Mouse (Mus musculus) kidney, embryonic 15.5 days (tissue): Measurements from ENCODE around the gene Myom1. TPM values are rescaled to one million over a fixed set of nuclear protein-coding genes. Genes with fewer than 3 reads are reported as not detected.
A peak's percentile ranks its signal among the peaks of the same experiment; 100 is the strongest.

ENCODE experiments used
- ATAC-seq: fragments of 200-750 bp; cut with Nextera tagmentation; replicated peaks from 2 replicates; pipeline ENCODE4 v1.8.0; 2017; ENCODE audit warnings: moderate TSS enrichment; ENCODE audit not compliant: low FRiP score
- H3K27ac ChIP-seq: fragments of 300-500 bp; sonication (generic); 2 replicates; pipeline ENCODE4 v1.5.1; 2015; ENCODE audit warnings: mild to moderate bottlenecking, inconsistent platforms
- H3K27me3 ChIP-seq: fragments of 300-500 bp; sonication (generic); 2 replicates; pipeline ENCODE4 v1.6.1; 2015; ENCODE audit warnings: inconsistent platforms
- H3K36me3 ChIP-seq: fragments of 300-500 bp; sonication (generic); 2 replicates; pipeline ENCODE4 v1.6.1; 2015; ENCODE audit warnings: inconsistent platforms
- H3K4me1 ChIP-seq: fragments of 300-500 bp; sonication (generic); 2 replicates; pipeline ENCODE4 v1.6.1; 2015; ENCODE audit warnings: inconsistent platforms
- H3K4me2 ChIP-seq: fragments of 300-500 bp; sonication (generic); 2 replicates; pipeline ENCODE4 v1.6.1; 2015; ENCODE audit warnings: moderate library complexity, mild to moderate bottlenecking, inconsistent platforms
- H3K4me3 ChIP-seq: fragments of 300-500 bp; sonication (generic); replicated peaks from 2 replicates; pipeline ENCODE4 v1.5.1; 2015; ENCODE audit warnings: mild to moderate bottlenecking, inconsistent platforms
- H3K9ac ChIP-seq: fragments of 300-500 bp; sonication (generic); 2 replicates; pipeline ENCODE4 v1.6.1; 2015; ENCODE audit warnings: mild to moderate bottlenecking, inconsistent platforms
- H3K9me3 ChIP-seq: fragments of 300-500 bp; sonication (generic); replicated peaks from 2 replicates; pipeline ENCODE4 v1.6.1; 2016; ENCODE audit warnings: inconsistent platforms
- WGBS: fragments of 180-500 bp; shearing (Covaris S2); methylation state at CpG from one replicate; pipeline ENCODE4 v1.1.7; 2015; ENCODE audit warnings: mixed read lengths; 5-methylcytosine and 5-hydroxymethylcytosine counted together
- polyA plus RNA-seq: library from polyadenylated mRNA; unstranded; fragments of >200 nt; fragmentation: Nextera tagmentation; extraction: Ambion mirVana; gene quantifications from 2 replicates; pipeline ENCODE4 v1.2.1, GENCODE M21; 2015

Myom1 gene
- polyA plus RNA-seq, 1 experiment from 2014 or later = 5.5 TPM

DNA sequence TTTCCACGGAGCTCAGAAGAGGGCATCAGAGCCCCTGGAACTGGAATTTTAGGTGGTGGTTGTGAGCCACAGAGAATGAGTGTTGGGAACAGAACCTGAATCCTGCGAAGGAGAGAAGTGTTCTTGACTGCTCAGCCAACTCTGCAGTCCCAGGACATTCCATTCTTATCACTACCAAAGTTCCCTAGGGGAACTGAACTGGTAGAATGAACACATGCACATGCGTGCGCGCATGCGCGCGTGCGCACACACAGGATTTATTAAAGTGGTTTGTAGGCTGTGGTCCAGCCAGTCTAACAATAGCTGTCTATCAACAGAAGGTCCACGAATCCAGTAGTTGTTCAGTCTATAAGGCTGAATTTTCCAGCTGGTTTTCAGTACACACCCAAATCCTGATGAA, 21.6 kb downstream of the Myom1 start:
- H3K27me3 ChIP-seq = no peaks in the 10 kb centered on the region
- no peak overlapping the region for H3K9ac ChIP-seq
- no peak overlapping the region for H3K4me2 ChIP-seq
- no peaks in the 10 kb centered on the region for H3K36me3 ChIP-seq
- no peak for ATAC-seq
- H3K27ac ChIP-seq = no peak overlapping the region
- no peaks in the 10 kb centered on the region for H3K9me3 ChIP-seq
- H3K4me1 ChIP-seq = peaks cover 10% of the 10 kb centered on the region
- 91% methylated on average over 10 of the region's 10 CpGs for WGBS
- no peak overlapping the region for H3K4me3 ChIP-seq

DNA sequence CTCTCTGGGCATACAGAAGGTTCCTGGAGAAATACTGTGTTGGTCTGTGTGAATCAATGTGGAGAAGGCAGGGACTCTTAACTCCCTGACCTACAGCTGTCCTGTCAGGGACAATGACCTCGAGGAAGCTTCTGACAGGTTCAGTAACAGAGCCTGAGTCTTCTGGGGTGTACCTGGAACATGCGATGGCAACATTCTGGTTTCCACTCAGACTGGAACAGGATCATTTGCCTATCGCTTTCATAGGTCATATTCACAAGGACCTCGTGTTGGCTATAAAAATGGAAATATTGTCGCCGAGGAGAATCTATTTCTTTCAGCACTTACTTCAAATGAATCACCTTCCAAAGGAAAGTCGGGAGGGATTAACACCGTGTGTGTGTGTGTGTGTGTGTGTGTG, 23.5 kb downstream of the Myom1 start:
- H3K4me1 ChIP-seq = no peaks in the 10 kb centered on the region
- H3K9me3 ChIP-seq = no peaks in the 10 kb centered on the region
- H3K27ac ChIP-seq = no peak overlapping the region
- H3K27me3 ChIP-seq = no peaks in the 10 kb centered on the region
- no peaks in the 10 kb centered on the region for H3K36me3 ChIP-seq
- no peak overlapping the region for H3K9ac ChIP-seq
- H3K4me3 ChIP-seq = no peak overlapping the region
- no peak for ATAC-seq
- WGBS = 75% methylated on average over 8 of the region's 8 CpGs
- no peak overlapping the region for H3K4me2 ChIP-seq

DNA sequence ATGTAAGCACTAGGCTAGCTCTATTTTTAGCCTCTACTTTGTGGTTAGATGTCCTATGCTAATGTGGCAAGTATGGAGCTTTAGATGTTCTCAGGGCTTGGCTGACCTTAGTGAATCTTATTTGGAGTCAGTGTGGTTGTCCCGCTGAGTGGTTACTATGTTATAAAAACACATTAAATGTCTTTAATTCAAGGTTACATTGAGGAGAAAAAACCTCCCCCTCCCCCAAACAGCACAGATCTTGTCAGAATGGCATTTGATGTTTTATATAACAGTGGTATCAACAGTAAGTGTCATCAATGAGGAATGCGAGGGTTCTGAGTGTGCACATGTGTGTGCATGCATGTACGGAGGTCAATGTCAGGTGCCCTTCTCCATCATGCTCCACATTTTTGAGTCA, 24.8 kb downstream of the Myom1 start:
- 90% methylated on average over 3 of the region's 3 CpGs for WGBS

DNA sequence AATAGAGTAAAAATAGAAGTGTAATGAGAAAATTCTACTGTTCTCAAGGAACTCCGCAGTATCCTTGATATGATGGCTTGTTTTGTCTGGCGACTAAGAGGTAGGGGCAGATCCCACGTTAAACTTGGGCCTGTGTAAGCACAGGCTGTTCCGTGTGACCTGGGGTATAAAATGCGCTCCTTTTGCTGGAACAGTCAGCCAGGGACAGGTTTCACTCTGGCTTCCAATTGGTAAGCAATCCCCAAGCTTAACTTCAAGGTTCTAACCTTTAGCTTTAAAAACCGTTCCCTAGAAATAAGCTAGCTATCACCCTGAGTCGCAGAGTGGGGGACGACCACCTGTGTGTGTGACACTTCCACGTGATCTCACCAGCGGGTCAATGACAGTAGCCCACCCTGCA, 30.3 kb downstream of the Myom1 start:
- no peak overlapping the region for H3K4me3 ChIP-seq
- no peaks in the 10 kb centered on the region for H3K27me3 ChIP-seq
- ATAC-seq = no peak
- H3K4me1 ChIP-seq = no peaks in the 10 kb centered on the region
- WGBS = 78% methylated on average over 10 of the region's 10 CpGs
- no peaks in the 10 kb centered on the region for H3K36me3 ChIP-seq
- H3K4me2 ChIP-seq = no peak overlapping the region
- H3K27ac ChIP-seq = no peak overlapping the region
- no peak overlapping the region for H3K9ac ChIP-seq
- no peaks in the 10 kb centered on the region for H3K9me3 ChIP-seq

More for the DNA sequence above, 24.8 kb downstream of the Myom1 start:
- Histone ChIP-seq H3K4me3 (no peak overlapping the region), H3K4me2 (no peak overlapping the region), H3K4me1 (no peaks in the 10 kb centered on the region), H3K9me3 (no peaks in the 10 kb centered on the region), H3K9ac (no peak overlapping the region), H3K27ac (no peak overlapping the region), H3K36me3 (no peaks in the 10 kb centered on the region), H3K27me3 (no peaks in the 10 kb centered on the region)
- ATAC-seq = no peak

DNA sequence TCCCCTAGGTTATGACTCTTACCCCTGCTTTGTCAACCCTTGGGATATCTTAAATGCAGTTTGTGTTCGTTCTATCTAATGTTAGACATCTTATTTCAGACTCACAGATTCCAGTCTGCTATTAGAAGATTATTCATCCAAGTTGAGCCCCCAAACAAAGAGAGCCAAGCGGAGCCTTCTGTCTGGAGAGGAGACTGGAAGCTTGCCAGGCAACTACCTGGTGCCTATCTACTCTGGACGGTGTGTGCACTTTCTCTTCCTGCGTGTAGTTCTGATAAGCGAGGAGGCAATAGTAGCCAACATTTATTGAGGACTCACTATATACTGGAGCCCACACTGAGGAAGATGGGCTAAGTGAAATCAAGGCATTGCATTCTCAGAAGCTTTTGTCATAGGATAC, 32.0 kb downstream of the Myom1 start:
- Histone ChIP-seq H3K4me1 (peaks cover 9% of the 10 kb centered on the region), H3K36me3 (no peaks in the 10 kb centered on the region), H3K9me3 (no peaks in the 10 kb centered on the region), H3K4me3 (no peak overlapping the region), H3K27ac (no peak overlapping the region), H3K4me2 (no peak overlapping the region), H3K27me3 (no peaks in the 10 kb centered on the region), H3K9ac (no peak overlapping the region)
- no peak for ATAC-seq
- 74% methylated on average over 5 of the region's 5 CpGs for WGBS

DNA sequence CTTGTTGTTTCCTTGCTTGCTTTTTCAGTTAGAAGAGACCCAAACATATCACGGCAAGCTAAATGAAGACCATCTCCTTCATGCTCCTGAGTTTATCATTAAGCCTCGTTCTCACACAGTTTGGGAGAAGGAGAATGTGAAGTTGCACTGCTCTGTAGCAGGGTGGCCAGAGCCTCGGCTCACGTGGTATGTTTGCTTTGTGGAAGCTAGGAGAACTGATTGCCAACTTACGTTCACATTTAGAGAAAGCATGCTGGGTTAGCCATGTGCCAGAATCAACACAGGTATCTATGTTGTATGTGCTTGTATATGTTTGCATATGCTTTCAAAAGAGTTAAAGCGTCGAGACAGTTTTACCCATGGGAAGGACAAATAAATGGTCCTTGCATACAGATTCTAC, 34.8 kb downstream of the Myom1 start:
- no peak for ATAC-seq
- H3K27me3 ChIP-seq = no peaks in the 10 kb centered on the region
- WGBS = 82% methylated on average over 7 of the region's 7 CpGs
- H3K4me3 ChIP-seq = no peak overlapping the region
- no peaks in the 10 kb centered on the region for H3K9me3 ChIP-seq
- peaks cover 21% of the 10 kb centered on the region for H3K4me1 ChIP-seq
- H3K4me2 ChIP-seq = no peak overlapping the region
- no peak overlapping the region for H3K27ac ChIP-seq
- H3K9ac ChIP-seq = no peak overlapping the region
- H3K36me3 ChIP-seq = no peaks in the 10 kb centered on the region

DNA sequence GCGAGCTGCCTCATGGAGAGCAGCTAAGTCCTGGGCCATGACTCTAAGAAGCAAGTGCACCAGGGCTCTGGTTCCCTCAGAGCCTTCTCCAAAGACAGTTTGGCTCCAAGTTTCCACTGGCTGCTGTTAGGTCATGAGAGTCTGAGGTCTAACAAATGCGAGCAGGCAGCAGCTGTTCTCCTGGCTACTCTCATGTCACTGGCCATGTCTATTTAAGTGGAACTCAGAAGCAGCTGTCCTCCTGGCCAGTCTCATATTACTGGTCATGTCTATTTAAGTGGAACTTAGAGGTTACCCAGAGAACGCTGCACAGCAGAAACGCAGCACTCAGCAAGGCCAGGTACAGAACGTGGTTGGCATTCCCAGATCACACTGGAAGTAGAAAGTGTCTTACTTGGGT, 36.4 kb downstream of the Myom1 start:
- ATAC-seq = peak; percentile 67
- Histone ChIP-seq H3K36me3 (no peaks in the 10 kb centered on the region), H3K27me3 (no peaks in the 10 kb centered on the region), H3K9ac (no peak overlapping the region), H3K4me3 (no peak overlapping the region), H3K4me1 (peaks cover 21% of the 10 kb centered on the region), H3K4me2 (no peak overlapping the region), H3K27ac (no peak overlapping the region), H3K9me3 (no peaks in the 10 kb centered on the region)
- 33% methylated on average over 5 of the region's 5 CpGs for WGBS

DNA sequence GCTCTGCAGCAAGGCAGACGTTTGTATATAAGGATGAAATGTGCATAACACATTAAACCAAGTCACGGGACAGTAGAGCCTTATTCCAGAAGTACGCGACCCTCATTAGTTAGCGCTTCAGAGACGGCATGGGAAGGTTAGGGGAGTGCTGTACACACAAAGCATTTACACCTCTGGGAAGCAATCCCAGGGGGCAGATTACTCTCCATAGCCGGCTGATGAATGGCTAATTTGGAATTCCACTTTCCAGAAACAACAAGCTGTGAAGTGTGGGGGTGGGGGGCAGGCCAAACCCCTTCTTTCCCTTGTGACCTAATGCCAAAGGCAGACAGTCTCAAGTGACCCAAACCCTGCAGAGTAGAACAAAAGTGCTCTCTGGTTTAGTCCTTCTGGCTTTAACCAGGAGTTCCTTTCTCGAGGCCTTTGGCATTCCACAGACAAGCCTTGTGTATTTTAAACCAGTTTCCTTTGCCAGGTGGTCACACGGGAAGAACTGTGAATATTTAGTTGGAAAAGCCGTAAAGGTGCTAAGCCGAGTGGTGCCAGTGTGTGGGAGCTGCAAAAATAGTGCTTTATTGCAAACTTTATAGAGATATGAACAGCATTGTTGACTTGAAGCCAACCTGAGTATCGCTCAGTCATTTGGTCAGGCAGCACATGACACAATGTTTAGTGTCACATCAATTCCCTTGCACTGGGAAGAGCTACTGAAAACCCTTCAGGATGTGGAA, 37.6 kb downstream of the Myom1 start:
- H3K36me3 ChIP-seq = no peaks in the 10 kb centered on the region
- H3K9me3 ChIP-seq = no peaks in the 10 kb centered on the region
- H3K9ac ChIP-seq = no peak overlapping the region
- H3K4me1 ChIP-seq = peaks cover 21% of the 10 kb centered on the region
- H3K4me3 ChIP-seq = no peak overlapping the region
- ATAC-seq = peak; percentile 72
- H3K27ac ChIP-seq = peak overlapping the region; percentile 42
- H3K27me3 ChIP-seq = no peaks in the 10 kb centered on the region
- 0 out of 2 replicates have a peak overlapping the region, but pooled peaks have one; percentile 5 for H3K4me2 ChIP-seq
- WGBS = 22% methylated on average over 12 of the region's 12 CpGs

DNA sequence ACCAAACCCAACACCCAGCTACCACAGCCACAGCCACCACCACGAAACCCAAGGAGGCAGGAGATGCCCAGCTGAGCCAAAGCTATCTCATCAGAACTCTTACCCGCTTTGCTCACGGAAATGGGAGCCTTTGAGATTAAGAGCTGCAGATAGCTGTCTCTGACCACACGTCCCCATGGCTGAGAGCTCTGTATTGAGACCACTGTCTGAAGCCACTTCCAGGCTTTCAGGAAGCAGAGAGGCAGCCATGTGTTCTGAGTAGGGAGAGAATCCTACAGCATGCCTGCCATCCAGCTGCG, 38.1 kb downstream of the Myom1 start:
- peaks cover 21% of the 10 kb centered on the region for H3K4me1 ChIP-seq
- H3K27ac ChIP-seq = peak overlapping the region; percentile 42; the same call in 1 of the 2 replicates
- H3K9ac ChIP-seq = no peak overlapping the region
- H3K4me3 ChIP-seq = no peak overlapping the region
- H3K27me3 ChIP-seq = no peaks in the 10 kb centered on the region
- 75% methylated on average over 5 of the region's 5 CpGs for WGBS
- no peak overlapping the region for H3K4me2 ChIP-seq
- no peaks in the 10 kb centered on the region for H3K9me3 ChIP-seq
- no peaks in the 10 kb centered on the region for H3K36me3 ChIP-seq
- no peak for ATAC-seq

DNA sequence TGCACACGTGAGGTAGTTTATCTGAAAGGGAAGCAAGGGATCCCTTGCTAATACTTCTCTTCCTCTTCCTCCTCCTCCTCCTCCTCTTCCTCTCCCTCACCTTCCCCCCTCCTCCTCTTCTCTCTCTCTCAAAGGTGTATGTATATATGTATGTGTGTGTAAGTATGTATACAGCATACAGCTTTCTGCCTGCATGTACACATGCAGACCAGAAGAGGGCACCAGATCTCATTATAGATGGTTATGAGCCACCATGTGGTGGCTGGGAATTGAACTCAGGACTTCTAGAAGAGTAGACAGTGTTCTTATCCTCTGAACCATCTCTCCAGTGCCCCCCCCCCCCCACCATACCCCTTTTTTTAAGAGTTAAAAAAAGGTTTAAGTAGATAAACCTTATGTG, 40.2 kb downstream of the Myom1 start:
- no peak for ATAC-seq
- Histone ChIP-seq H3K4me3 (no peak overlapping the region), H3K4me2 (no peak overlapping the region), H3K4me1 (peaks cover 21% of the 10 kb centered on the region), H3K27ac (no peak overlapping the region), H3K9ac (no peak overlapping the region), H3K9me3 (no peaks in the 10 kb centered on the region), H3K36me3 (no peaks in the 10 kb centered on the region), H3K27me3 (no peaks in the 10 kb centered on the region)
- 82% methylated on average over 1 of the region's 1 CpGs for WGBS

DNA sequence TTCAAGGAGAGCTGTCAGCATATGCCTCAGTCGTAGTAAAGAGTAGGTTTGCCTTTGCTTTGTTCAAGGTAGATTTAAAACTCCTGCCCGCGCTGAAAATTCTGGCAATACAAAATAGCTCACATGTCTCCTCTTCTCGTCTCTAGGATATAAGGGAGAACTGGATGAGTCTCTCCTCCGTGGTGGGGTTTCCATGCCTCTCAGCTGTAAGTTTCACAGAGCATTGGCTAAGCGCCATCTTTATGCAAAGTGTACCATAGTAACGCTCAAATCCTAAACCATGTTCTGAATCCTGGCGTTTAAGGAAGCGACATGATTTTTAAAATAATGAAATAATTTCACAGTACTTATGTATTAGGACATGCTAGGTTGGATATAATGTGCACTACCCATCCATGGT, 43.2 kb downstream of the Myom1 start:
- no peak overlapping the region for H3K9ac ChIP-seq
- H3K36me3 ChIP-seq = no peaks in the 10 kb centered on the region
- H3K4me2 ChIP-seq = no peak overlapping the region
- no peak overlapping the region for H3K4me3 ChIP-seq
- peaks cover under 1% of the 10 kb centered on the region; the same call in 1 of the 2 replicates for H3K4me1 ChIP-seq
- no peak overlapping the region for H3K27ac ChIP-seq
- H3K27me3 ChIP-seq = no peaks in the 10 kb centered on the region
- no peaks in the 10 kb centered on the region for H3K9me3 ChIP-seq
- 82% methylated on average over 9 of the region's 9 CpGs for WGBS
- no peak for ATAC-seq

DNA sequence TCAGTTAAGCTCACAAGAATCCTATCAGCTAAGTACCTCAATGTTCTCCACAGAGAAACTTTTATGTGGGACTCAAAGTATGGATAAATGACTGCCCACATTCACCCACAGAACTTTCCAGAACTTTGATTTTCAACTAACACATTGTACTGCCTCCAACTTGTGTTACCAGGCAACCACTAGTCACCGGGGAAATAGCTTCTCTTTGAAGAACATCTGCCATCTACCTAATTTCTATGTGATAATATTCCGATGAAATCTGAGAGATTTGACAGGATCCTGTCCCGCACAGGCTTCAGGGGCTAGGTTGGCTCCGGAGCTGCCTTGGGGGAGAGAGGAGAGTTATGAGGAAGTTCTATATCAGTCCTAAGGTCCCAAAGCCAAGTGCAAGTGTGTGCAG, 44.4 kb downstream of the Myom1 start:
- 92% methylated on average over 4 of the region's 4 CpGs for WGBS
- ATAC-seq = no peak
- H3K4me1 ChIP-seq = no peaks in the 10 kb centered on the region
- H3K27me3 ChIP-seq = no peaks in the 10 kb centered on the region
- no peak overlapping the region for H3K4me2 ChIP-seq
- H3K9me3 ChIP-seq = no peaks in the 10 kb centered on the region
- H3K4me3 ChIP-seq = no peak overlapping the region
- no peak overlapping the region for H3K27ac ChIP-seq
- H3K9ac ChIP-seq = no peak overlapping the region
- no peaks in the 10 kb centered on the region for H3K36me3 ChIP-seq

DNA sequence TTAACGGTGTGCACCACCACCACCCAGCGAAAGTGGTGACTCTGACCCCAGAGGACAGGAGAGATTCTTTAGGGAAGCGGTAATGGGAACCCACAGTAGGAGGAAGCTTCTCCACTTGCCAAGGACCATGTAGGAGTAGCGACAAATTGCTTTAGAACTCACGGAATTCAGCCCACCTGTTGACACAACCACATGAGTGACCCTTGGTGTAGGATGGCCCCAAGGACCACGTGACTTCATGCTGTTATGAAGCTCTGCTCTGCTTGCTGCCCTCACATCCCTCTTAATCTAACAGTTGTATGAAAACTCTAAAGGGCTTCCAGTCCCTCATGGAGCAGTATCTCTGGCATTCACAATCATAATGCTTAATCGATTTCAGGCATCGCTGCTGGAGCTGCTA, 46.9 kb downstream of the Myom1 start:
- Histone ChIP-seq H3K27ac (no peak overlapping the region), H3K9ac (no peak overlapping the region), H3K27me3 (no peaks in the 10 kb centered on the region), H3K4me1 (no peaks in the 10 kb centered on the region), H3K9me3 (no peaks in the 10 kb centered on the region), H3K36me3 (no peaks in the 10 kb centered on the region), H3K4me3 (no peak overlapping the region), H3K4me2 (no peak overlapping the region)
- 83% methylated on average over 8 of the region's 8 CpGs for WGBS
- no peak for ATAC-seq
